Mouse (Mus musculus): ENCODE data around the gene Olfr450.

Olfr450 gene

GRCm38 (mm10) chr6:42811639-42812038 is at the start of gene Olfr450:
TSS of gene Olfr450 (plus strand) at chr6:42811939.
- ChIA-PET CTCF (no interaction called here), POLR2A (no interaction called here)

- CTCF ChIA-PET: no interaction called here
- POLR2A ChIA-PET: no interaction called here
Observed at GRCm38 (mm10) chr6:42777066-42777465, 34.7 kb upstream of the Olfr450 start.

- CTCF ChIA-PET: interaction anchor here in 1 of 4 experiments (0.6 kb wide), 1 partner anchor 1466 kb away, joined by 5 read pairs; no protein-coding TSS in a partner anchor
- POLR2A ChIA-PET: no interaction called here
Observed at GRCm38 (mm10) chr6:42784793-42785192, 26.9 kb upstream of the Olfr450 start, which contains the start of gene Olfr452. TSS of gene Olfr452 (plus strand) at chr6:42785093.

DNA sequence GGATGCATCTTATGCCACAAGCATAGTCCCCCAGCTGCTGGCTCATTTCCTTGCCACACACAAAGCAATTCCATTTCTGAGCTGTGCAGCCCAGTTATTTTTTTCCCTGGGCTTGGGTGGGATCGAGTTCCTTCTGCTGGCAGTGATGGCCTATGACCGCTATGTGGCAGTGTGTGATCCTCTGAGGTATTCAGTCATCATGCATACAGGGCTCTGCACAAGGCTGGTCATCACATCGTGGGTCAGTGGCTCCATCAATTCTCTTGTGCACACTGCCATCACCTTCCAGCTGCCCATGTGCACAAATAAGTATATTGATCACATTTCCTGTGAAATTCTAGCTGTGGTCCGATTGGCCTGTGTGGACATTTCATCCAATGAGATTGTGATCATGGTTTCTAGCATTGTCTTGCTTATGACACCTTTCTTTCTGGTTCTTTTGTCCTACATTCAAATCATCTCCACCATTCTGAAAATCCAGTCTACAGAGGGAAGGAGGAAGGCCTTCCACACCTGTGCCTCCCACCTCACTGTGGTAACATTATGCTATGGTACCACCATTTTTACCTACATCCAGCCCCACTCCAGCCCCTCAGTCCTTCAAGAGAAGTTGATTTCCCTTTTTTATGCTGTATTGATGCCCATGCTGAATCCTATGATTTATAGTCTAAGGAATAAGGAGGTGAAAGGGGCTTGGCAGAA is 21.3 kb upstream of the Olfr450 start:
- CTCF ChIA-PET: no interaction called here
- POLR2A ChIA-PET: no interaction called here

- CTCF ChIA-PET: no interaction called here
- POLR2A ChIA-PET: no interaction called here
Observed at GRCm38 (mm10) chr6:42790949-42791556, 20.7 kb upstream of the Olfr450 start.

GRCm38 (mm10) chr6:42794982-42795381 is 16.8 kb upstream of the Olfr450 start:
- POLR2A ChIA-PET: no interaction called here
- CTCF ChIA-PET: interaction anchor here in 1 of 4 experiments (0.8 kb wide), 1 partner anchor 12 kb away, joined by 3 read pairs; no protein-coding TSS in a partner anchor

DNA sequence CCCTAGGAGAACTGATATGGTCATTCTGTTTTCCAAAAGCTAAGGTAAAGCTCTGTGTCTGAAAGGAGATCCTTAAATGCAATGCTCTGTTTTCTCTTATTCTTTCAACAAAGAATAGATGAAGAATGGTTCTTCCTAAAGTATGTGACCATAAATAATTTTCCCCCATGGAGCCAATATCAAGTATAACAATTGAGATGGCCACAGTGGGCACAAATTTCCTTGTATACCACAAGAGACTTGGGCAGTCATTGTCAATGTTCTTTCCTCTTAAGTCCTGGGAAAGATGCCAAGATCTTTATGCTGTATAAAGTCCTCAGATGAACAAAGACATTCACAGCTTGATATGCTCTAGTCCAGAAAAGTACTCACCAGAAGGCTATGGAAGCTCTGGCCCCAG is 22.3 kb downstream of the Olfr450 start, which contains the start of gene Olfr449:
TSS of gene Olfr449 (plus strand) at position 301 of the 400 bp plus-strand sequence.
- ChIA-PET CTCF (no interaction called here), POLR2A (no interaction called here)

DNA sequence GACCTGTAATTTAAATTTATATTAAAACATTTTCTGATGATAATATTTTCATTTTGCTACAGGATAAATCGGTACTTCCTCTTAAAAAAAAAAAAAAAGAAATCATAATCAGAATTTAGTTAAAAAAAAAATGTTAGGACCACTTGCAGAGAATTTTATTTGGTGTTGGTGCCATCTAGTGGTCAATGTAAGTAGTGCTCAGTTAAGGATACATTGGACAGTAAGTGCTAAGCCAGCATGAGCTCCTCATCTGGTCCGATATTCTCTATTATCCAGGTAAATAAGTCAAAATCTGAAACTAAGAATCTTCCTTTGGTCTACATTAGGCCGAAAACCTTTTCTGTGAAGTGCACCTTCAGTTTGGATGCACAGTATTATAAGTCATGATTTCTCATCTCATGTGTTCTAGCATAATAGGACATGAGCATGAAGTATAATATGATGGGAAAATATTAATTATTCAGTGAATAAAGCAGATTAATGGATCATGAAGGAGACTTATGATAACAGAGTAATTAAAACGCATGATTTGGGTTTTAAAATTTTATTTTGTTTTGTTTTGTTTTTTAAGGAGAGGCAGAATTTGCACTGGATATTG is 48.6 kb downstream of the Olfr450 start:
- ChIA-PET CTCF (interaction anchor here (0.5 to 1.4 kb wide), 20 partner anchors 9 to 1610 kb away, joined by 3 to 7 read pairs (median 3); partner anchors contain the start of gene Tcaf2 (in 1 of the 4)), POLR2A (interaction anchor here in 2 of 4 experiments (0.6 to 0.7 kb wide), 2 partner anchors 457 to 631 kb away, joined by 3 to 4 read pairs; no protein-coding TSS in a partner anchor)

Measured in embryonic stem cell, embryonic (primary cell).